Mouse (Mus musculus) bone marrow macrophage, adult 2 months (primary cell): Measurements from ENCODE around the gene Ankrd39.

ENCODE experiments used
- CTCF ChIP-seq: IDR thresholded peaks from 2 replicates; pipeline ENCODE4 v1.5.1; 2012; ENCODE audit warnings: low read depth, mild to moderate bottlenecking, low read length, moderate library complexity
- POLR2A ChIP-seq: IDR thresholded peaks from 2 replicates; pipeline ENCODE4 v1.6.1; 2012; ENCODE audit warnings: mild to moderate bottlenecking, low read depth, low read length, borderline replicate concordance

GRCm38 (mm10) chr1:36496719-36497118 lies 50.5 kb downstream of the Ankrd39 start:
- TF ChIP-seq CTCF (no peak), POLR2A (no peak)
